36 mouse cellular contexts compared by ENCODE assay signal in the genomic region with DNA sequence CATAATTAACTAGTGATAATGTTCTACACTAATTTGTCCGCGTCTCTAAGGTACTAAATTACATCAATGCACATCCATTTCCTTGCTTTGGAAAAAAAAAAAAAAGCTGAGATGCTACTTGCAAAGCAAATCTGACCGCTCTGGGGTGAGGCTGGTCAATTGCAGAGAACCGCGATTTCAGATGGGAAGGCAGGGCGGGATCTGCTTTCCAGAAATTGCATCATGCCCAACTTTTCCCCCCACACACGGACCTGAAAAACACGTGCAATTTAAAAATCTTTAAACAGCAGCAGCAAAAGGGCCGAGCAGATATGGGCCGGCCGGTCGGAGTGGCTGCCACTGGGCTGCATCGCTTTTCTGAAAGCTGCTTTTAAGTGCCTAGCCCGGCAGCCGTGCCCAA. TPM values are rescaled to one million over a fixed set of nuclear protein-coding genes. Genes with fewer than 3 reads are reported as not detected.
A peak's percentile ranks its signal among the peaks of the same experiment; 100 is the strongest.
DNase-seq lines count a peak whose midpoint lies in the region; ATAC-seq and TF ChIP-seq lines count a peak whose summit lies in the region.
"Had no signal": no experiment of that assay in that cellular context is flagged by ENCODE, and none has a peak within 500 bp of the region (broad histone marks: within the 10 kb centered on the region; RNA-seq: fewer than 3 reads in every experiment).

No protein-coding gene starts in this region.

- TF ChIP-seq CTCF in hindbrain, postnatal 0 days (IDR thresholded peaks at IDR 0.05; ENCODE audit: low read depth) = no peak

- H3K4me2 ChIP-seq in hindbrain, embryonic 13.5 days = peak overlapping the region; percentile 38
- H3K4me2 ChIP-seq in hindbrain, postnatal 0 days (ENCODE audit: low read depth, low read length) = peak overlapping the region; percentile 11; the same call in 1 of the 2 replicates
- H3K4me2 ChIP-seq: forebrain, embryonic 13.5 days; heart, embryonic 13.5 days; intestine, embryonic 15.5 days; limb, embryonic 15.5 days; liver, embryonic 13.5 days had no signal

- DNase-seq in hindbrain, embryonic 10.5 days (ENCODE audit: low spot score) = no peak
- DNase-seq in retina, postnatal 1 day = peak; percentile 22
- no peak for DNase-seq in retina, embryonic 14.5 days (ENCODE audit: low spot score)
- DNase-seq in hindbrain, postnatal 0 days (ENCODE audit: low spot score) = no peak
- no peak for DNase-seq in ovary, adult 18-20 months (ENCODE audit: low spot score)
- DNase-seq in adipocyte (ENCODE audit: low spot score) = no peak
- no peak for DNase-seq in kidney, postnatal 10 days
- DNase-seq: adrenal gland, adult 8-10 months; cerebellum, adult 11 months; cerebellum, adult 9-10 months; cerebellum, postnatal 36 days; gastrocnemius, postnatal 36 days; heart, postnatal 10 days; kidney, adult 2 months; kidney, postnatal 14 days; layer of hippocampus, adult 9-11 months; liver, embryonic 13.5 days; lung, adult 18-20 months; lung, postnatal 4 days; right cerebral cortex, adult 18-20 months; spleen, adult 18-20 months; thymus, postnatal 14 days had no signal

- H3K9ac ChIP-seq in hindbrain, embryonic 13.5 days = no peak overlapping the region
- no peak overlapping the region for H3K9ac ChIP-seq in hindbrain, postnatal 0 days (replicated peaks; ENCODE audit: low read length)
- H3K9ac ChIP-seq: forebrain, embryonic 13.5 days; heart, embryonic 13.5 days; intestine, embryonic 15.5 days; limb, embryonic 15.5 days; liver, embryonic 13.5 days had no signal

- no peak overlapping the region for H3K4me3 ChIP-seq in hindbrain, embryonic 13.5 days
- no peak overlapping the region for H3K4me3 ChIP-seq in hindbrain, embryonic 10.5 days
- H3K4me3 ChIP-seq in hindbrain, postnatal 0 days (ENCODE audit: low read length) = no peak overlapping the region
- H3K4me3 ChIP-seq: forebrain, embryonic 13.5 days; heart, embryonic 13.5 days; intestine, embryonic 15.5 days; limb, embryonic 10.5 days; limb, embryonic 15.5 days; liver, embryonic 13.5 days; megakaryocyte, embryonic 14.5 days had no signal

- 39% methylated on average over 15 of the region's 15 CpGs for whole genome bisulfite sequencing in hindbrain, embryonic 13.5 days
- WGBS in hindbrain, embryonic 10.5 days = 54% methylated on average over 15 of the region's 15 CpGs
- WGBS in hindbrain, postnatal 0 days = 42% methylated on average over 15 of the region's 15 CpGs

- H3K27me3 ChIP-seq in hindbrain, embryonic 13.5 days = peaks cover 38% of the 10 kb centered on the region
- peaks cover 40% of the 10 kb centered on the region for H3K27me3 ChIP-seq in hindbrain, embryonic 10.5 days (ENCODE audit: insufficient read depth, poor library complexity, severe bottlenecking)
- peaks cover 7% of the 10 kb centered on the region for H3K27me3 ChIP-seq in hindbrain, postnatal 0 days (ENCODE audit: insufficient read depth, low read length)

- peaks cover 40% of the 10 kb centered on the region for H3K4me1 ChIP-seq in hindbrain, embryonic 13.5 days (replicated peaks)
- H3K4me1 ChIP-seq in hindbrain, embryonic 10.5 days (replicated peaks) = peaks cover 15% of the 10 kb centered on the region
- H3K4me1 ChIP-seq in hindbrain, postnatal 0 days (ENCODE audit: insufficient read depth, low read length) = no peaks in the 10 kb centered on the region
- H3K4me1 ChIP-seq: forebrain, embryonic 13.5 days; heart, embryonic 13.5 days; intestine, embryonic 15.5 days; limb, embryonic 10.5 days; limb, embryonic 15.5 days; liver, embryonic 13.5 days; megakaryocyte, embryonic 14.5 days had no signal

- H3K36me3 ChIP-seq in hindbrain, embryonic 13.5 days = no peaks in the 10 kb centered on the region
- no peaks in the 10 kb centered on the region for H3K36me3 ChIP-seq in hindbrain, embryonic 10.5 days
- H3K36me3 ChIP-seq in hindbrain, postnatal 0 days (ENCODE audit: insufficient read depth, low read length) = no peaks in the 10 kb centered on the region
- H3K36me3 ChIP-seq: heart, embryonic 13.5 days; intestine, embryonic 15.5 days; limb, embryonic 10.5 days; limb, embryonic 15.5 days; liver, embryonic 13.5 days had no signal

- ATAC-seq in hindbrain, embryonic 13.5 days (ENCODE audit: low FRiP score) = no peak
- ATAC-seq in hindbrain, postnatal 0 days = no peak
- ATAC-seq: activated CD4-positive, CD25-positive, alpha-beta regulatory T cell, adult 4 months; forebrain, embryonic 13.5 days; intestine, embryonic 15.5 days; lung, postnatal 0 days had no signal

- H3K27ac ChIP-seq in hindbrain, embryonic 13.5 days = peak overlapping the region; percentile 44; the same call in 1 of the 2 replicates
- H3K27ac ChIP-seq in hindbrain, embryonic 10.5 days = no peak overlapping the region
- H3K27ac ChIP-seq in hindbrain, postnatal 0 days = no peak overlapping the region
- H3K27ac ChIP-seq: forebrain, embryonic 13.5 days; heart, embryonic 13.5 days; intestine, embryonic 15.5 days; limb, embryonic 10.5 days; limb, embryonic 15.5 days; liver, embryonic 13.5 days had no signal

- no peaks in the 10 kb centered on the region for H3K9me3 ChIP-seq in hindbrain, embryonic 13.5 days
- no peaks in the 10 kb centered on the region for H3K9me3 ChIP-seq in hindbrain, embryonic 10.5 days
- no peaks in the 10 kb centered on the region for H3K9me3 ChIP-seq in hindbrain, postnatal 0 days (ENCODE audit: low read length)
- H3K9me3 ChIP-seq: forebrain, embryonic 13.5 days; heart, embryonic 13.5 days; intestine, embryonic 15.5 days; limb, embryonic 10.5 days; limb, embryonic 15.5 days; liver, embryonic 13.5 days; megakaryocyte, embryonic 14.5 days had no signal

RNA-seq across cellular contexts. Expression of a gene that starts 6.3 kb away (rescaled TPM):
- polyA plus RNA-seq in hindbrain, embryonic 13.5 days (2015; fragmentation: Nextera tagmentation; extraction: Ambion mirVana) = 39.1 and 42.4 TPM in 2 replicates
- polyA plus RNA-seq in hindbrain, embryonic 10.5 days (2016; fragmentation: Nextera tagmentation; extraction: Ambion mirVana) = 10.3 and 23.6 TPM in 2 replicates
- 17.8 and 24.2 TPM in 2 replicates for total RNA-seq in hindbrain, postnatal 0 days (2014; rRNA removed)
- 24.1 and 28.0 TPM in 2 replicates for polyA plus RNA-seq in hindbrain, postnatal 0 days (2015; fragmentation: Nextera tagmentation; extraction: Ambion mirVana)
- total RNA-seq: gastrocnemius, adult 18-20 months; gastrocnemius, postnatal 36 days; heart, adult 8-10 months; heart, postnatal 10 days; hematopoietic stem cell, adult 5-6 weeks; left cerebral cortex, postnatal 10 days; monocyte, adult 5-6 weeks had no signal
- polyA plus RNA-seq: activated CD4-positive, CD25-positive, alpha-beta regulatory T cell, adult 4 months; kidney, adult 2 months; limb, embryonic 10.5 days had no signal
